Mouse (Mus musculus): ENCODE measurements at regions not wholly inside any gene's neighbourhood (a gene's known extent, or its start where the extent isn't known, plus 50 kb on each side); places are given as distances from the start of the nearest gene placed in this dataset.

GRCm38 (mm10) chr9:33180066-33180465 lies 544.0 kb downstream of the Ets1 start:
- DNase-seq (ENCODE audit: inconsistent age in 2 of 2, low spot score in 1 of 2): no peak

- no peak for DNase-seq (ENCODE audit: inconsistent age in 2 of 2, low spot score in 1 of 2)
Measured at GRCm38 (mm10) chr9:33187187-33187586, 551.2 kb downstream of the Ets1 start.

DNA sequence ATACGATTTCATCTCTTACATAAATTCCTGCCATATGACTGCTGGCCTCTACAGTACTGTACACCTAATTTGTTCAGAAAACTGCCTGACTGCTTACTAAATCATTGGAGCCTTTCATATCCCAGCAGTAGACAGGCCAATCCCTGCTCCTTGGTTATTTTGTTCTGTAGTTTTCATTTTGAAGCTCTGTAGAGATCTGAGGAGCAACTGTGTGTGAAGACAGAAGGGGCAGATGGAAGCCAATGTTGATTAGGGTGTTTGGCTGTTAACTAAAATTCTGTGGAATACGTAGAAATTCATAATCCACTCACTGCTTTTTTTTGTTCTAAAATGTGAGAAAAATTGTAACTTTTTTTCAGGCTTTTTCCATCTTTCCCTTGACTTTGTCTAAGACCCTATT lies 573.1 kb downstream of the Ets1 start:
- no peak for DNase-seq (ENCODE audit: inconsistent age in 2 of 2, low spot score in 1 of 2)

- no peak for DNase-seq (ENCODE audit: inconsistent age in 2 of 2, low spot score in 1 of 2)
Measured at GRCm38 (mm10) chr9:33214523-33214922, 578.5 kb downstream of the Ets1 start.

GRCm38 (mm10) chr9:33220981-33221380 lies 585.0 kb downstream of the Ets1 start:
- DNase-seq (ENCODE audit: inconsistent age in 2 of 2, low spot score in 1 of 2): no peak

DNA sequence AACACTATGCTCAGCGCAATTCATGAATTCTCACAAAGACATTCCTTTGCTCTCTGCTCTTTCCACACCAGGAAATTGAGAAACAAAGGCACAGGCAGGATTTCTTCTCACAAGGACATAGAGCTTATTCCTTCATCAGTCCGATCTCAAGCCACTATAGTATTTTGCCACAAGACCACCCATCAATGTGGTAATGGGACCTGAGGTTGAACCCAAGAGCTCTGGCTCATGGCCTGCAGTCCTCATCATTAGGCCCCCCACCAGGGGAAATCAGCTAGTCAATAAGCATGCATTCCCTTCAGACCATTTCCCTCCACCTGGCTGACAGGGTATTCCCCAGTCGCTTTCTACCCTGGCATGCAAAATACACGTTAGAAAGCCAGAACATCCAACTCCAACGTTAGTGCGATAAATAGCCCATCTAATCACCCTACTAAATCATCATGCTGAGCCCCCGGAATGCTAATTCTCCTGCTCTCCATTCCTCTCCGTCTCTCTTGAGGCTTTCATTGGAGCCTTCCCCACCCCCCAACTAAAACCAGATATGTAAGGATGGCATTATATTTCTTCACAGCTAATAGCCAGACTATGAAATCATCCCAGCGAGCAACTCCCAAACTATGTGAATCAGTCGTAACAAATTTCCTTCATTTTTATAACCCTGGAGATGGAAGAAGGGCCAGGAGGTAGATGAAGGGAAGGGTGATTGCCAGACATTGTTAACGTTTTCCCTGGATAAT lies 586.2 kb downstream of the Ets1 start:
- no peak for DNase-seq (ENCODE audit: inconsistent age in 2 of 2, low spot score in 1 of 2)

GRCm38 (mm10) chr9:33233699-33234131 lies 597.7 kb downstream of the Ets1 start:
- DNase-seq (ENCODE audit: inconsistent age in 2 of 2, low spot score in 1 of 2): no peak

GRCm38 (mm10) chr9:33238190-33238589 lies 602.2 kb downstream of the Ets1 start:
- no peak for DNase-seq (ENCODE audit: inconsistent age in 2 of 2, low spot score in 1 of 2)

DNA sequence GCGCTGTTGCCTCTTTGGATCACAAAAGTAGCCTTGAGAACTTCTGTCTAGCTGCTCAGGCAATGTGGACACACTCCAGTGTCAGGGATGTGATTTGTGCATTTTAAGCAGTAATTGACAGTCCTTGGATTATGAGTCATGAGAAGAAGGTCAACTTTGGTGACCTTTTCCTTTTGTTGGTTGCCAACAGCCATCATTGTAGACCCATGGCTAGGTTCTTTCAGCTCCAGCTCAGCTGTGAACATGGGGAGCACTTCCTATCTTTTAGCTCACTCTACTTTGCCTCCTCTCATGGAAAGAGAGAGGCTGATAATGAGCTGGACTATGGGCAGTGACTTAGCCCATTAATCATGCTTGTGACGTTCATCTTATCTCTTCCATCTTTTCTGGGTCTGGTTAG lies 602.8 kb downstream of the Ets1 start:
- peak; percentile 5 to 80 for DNase-seq (ENCODE audit: inconsistent age in 2 of 2, low spot score in 1 of 2)

GRCm38 (mm10) chr9:33240506-33240905 lies 604.5 kb downstream of the Ets1 start:
- no peak for DNase-seq (ENCODE audit: inconsistent age in 2 of 2, low spot score in 1 of 2)

DNA sequence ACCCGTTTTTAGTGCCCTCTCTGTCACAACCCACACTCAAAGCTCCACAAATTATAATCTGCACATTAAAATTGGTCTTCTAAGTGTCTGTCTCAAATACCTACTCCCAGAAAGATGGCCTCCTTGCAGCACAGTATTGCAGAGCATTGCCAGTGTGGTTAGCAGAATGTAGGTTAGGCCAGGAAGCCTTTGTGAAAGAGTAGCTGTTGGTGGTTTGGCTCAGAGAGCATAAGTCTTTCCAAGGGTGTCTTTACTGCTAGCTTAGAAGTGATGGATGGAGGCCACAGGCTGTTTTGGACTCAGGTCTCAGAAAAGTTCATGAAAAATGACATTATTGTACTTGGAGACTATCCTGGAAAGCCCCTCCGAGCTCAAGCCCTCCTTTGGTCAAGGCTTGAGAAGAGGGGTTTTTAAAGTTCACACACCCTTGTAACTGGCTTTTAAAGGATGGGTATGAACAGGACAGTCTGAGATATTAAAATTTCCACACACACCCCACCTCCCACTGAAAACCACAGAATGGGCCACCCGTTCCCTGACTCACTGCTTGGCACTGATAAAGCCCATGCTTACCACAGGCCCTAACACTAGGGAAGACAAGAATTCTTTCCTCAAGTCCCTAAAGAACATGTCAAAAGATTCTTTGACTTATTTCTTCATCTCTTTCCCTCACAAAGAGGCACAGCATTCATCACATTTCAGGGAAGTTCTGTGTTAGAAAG lies 605.1 kb downstream of the Ets1 start:
- DNase-seq (ENCODE audit: inconsistent age in 2 of 2, low spot score in 1 of 2): peak in 1 of 2 experiments; percentile 32

DNA sequence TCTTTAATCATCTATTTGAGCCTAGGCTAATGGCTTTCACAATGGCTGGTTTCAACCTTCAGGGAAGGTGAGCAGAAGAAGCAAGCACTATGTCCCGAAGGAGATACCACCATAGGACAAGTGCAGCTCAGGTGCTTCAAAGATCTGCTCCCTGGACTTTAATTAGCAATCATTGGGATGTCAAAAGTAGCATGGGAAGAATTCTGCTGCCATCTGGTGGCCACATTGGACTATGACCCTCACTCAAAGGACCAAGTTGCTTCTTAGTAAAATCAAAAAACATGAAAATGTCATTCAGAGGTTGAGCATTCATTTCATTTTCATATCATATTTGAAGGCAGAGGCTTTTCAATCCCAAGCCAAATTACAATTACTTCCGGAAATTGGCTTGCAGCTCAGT lies 610.9 kb downstream of the Ets1 start:
- DNase-seq (ENCODE audit: inconsistent age in 2 of 2, low spot score in 1 of 2): peak; percentile 30 to 84

GRCm38 (mm10) chr9:33258241-33258640 lies 622.2 kb downstream of the Ets1 start:
- no peak for DNase-seq (ENCODE audit: inconsistent age in 2 of 2, low spot score in 1 of 2)

DNA sequence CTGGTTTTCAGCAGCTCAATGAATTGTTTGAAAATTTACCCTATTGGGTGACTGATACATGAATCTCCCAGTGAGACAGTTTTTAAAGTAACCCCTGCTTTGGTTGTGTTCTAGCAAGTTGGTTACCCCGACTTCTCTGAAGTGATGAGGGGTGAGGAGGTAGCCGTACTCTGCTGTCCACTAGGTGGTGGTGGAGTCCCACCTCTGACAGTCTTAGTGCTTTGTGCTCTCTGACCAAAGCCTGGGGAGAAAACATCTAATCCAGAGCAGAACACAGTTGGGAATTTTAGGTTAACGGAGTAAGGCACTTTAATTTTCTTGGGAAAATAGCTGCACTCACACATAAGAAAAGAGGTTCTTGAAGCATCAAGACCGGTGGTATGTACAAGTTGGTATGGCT lies 624.1 kb downstream of the Ets1 start:
- DNase-seq (ENCODE audit: inconsistent age in 2 of 2, low spot score in 1 of 2): peak; percentile 16 to 55

DNA sequence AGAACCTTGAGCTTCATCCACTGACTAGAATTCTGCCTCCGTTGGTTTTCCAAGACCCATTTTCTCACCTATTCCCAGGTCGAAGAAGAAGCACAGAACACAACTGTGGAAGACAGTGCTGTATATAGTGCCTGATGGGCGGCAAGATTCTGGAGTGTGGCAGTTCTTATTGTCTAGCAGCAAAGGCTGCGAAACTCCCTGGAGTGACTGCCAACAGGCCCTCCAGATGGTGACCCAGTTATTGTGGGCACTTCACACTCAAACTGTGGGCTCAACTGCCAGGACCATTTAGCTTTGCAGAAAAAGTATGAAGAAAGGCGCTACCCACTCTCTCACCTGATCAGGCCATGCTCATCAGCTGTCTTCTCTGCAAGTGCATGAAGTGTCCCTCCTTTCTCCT lies 653.4 kb downstream of the Ets1 start:
- DNase-seq (ENCODE audit: inconsistent age in 2 of 2, low spot score in 1 of 2): no peak

DNA sequence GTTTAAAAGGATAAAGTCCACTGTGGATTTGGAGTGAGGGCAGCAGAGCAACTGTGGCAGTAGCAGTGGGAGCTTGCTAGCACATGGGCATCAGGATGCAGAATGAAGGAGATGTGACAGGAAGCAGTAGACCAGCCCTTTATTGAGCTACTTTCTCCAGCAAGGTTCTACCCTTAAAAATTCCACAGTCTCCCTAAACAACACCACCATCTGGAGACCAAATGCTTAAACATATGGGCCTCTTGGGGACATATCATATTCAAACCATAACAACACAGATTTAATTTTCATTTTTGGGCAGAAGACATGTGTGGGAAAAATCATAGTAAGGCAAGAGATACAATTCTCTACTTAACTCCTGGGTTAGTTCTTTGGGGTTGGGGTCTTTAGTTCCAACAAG lies 656.1 kb downstream of the Ets1 start:
- no peak for DNase-seq (ENCODE audit: inconsistent age in 2 of 2, low spot score in 1 of 2)

DNA sequence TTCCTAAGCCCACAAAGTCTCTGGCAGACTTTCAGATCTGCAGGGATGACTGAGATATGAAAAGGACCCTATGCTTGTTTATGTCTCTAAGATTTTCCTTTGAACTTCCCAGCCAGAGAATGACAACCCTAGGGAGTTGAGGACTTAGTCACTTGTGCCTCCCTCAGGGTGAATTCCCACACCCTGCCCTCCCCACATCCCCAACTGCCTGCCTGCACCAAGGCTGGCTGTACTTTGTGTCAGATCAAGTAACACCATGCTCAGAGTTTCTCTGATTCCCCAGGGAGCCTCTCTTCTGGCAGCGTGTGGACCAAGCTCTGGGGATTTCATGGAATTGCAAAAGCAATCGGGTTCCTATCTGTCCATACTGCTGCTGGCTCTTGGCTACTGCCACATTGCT lies 659.9 kb downstream of the Ets1 start:
- no peak for DNase-seq (ENCODE audit: inconsistent age in 2 of 2, low spot score in 1 of 2)

- DNase-seq (ENCODE audit: inconsistent age in 2 of 2, low spot score in 1 of 2): no peak
Measured at GRCm38 (mm10) chr9:33319525-33320025, 683.6 kb downstream of the Ets1 start.

GRCm38 (mm10) chr9:33327722-33328121 lies 691.7 kb downstream of the Ets1 start:
- no peak for DNase-seq (ENCODE audit: inconsistent age in 2 of 2, low spot score in 1 of 2)

GRCm38 (mm10) chr9:33350258-33350657 lies 714.2 kb downstream of the Ets1 start:
- DNase-seq (ENCODE audit: inconsistent age in 2 of 2, low spot score in 1 of 2): no peak

- no peak for DNase-seq (ENCODE audit: inconsistent age in 2 of 2, low spot score in 1 of 2)
Measured at GRCm38 (mm10) chr9:33356621-33357020, 720.6 kb downstream of the Ets1 start.

DNA sequence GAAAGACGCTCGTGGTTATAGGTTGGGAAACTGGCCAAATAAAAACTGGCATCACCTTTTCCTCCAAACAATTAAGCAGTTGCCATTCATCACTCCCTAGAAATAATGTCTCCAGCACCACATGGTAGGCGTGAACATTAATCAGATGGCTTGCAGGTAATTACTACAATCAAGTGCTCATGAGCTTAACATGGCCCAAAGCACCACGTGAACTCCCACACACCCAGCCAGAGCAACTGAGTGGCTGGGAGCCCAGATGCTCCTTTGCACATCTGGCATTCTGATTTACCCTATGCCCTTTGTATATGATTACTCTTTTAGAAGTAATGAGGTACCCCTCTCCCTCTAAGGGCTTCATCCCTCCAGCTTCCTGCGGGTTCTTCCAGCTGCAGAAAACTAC lies 724.9 kb downstream of the Ets1 start:
- no peak for DNase-seq (ENCODE audit: inconsistent age in 2 of 2, low spot score in 1 of 2)

Measured in adrenal gland, adult (tissue).